Mouse (Mus musculus) kidney, embryonic 16.5 days (tissue): Measurements from ENCODE around the gene Alk. TPM values are rescaled to one million over a fixed set of nuclear protein-coding genes. Genes with fewer than 3 reads are reported as not detected.

Experiments used
- ATAC-seq: fragments of 200-750 bp; cut with Nextera tagmentation; 2 replicates; pipeline ENCODE4 v1.8.0; 2017; ENCODE audit warnings: moderate TSS enrichment; ENCODE audit not compliant: low FRiP score, low TSS enrichment
- H3K27ac ChIP-seq: fragments of 300-500 bp; sonication (generic); 2 replicates; pipeline ENCODE4 v1.5.1; 2014; ENCODE audit warnings: low read length
- H3K27me3 ChIP-seq: fragments of 300-500 bp; sonication (generic); 2 replicates; pipeline ENCODE4 v1.6.1; 2014; ENCODE audit warnings: low read length, control low read depth, mixed read lengths; ENCODE audit not compliant: insufficient read depth
- H3K36me3 ChIP-seq: fragments of 300-500 bp; sonication (generic); 2 replicates; pipeline ENCODE4 v1.6.1; 2014; ENCODE audit warnings: low read length, control low read depth, mixed read lengths; ENCODE audit not compliant: insufficient read depth
- H3K4me1 ChIP-seq: fragments of 300-500 bp; sonication (generic); 2 replicates; pipeline ENCODE4 v1.6.1; 2014; ENCODE audit warnings: low read length, control low read depth, mixed read lengths; ENCODE audit not compliant: insufficient read depth
- H3K4me2 ChIP-seq: fragments of 300-500 bp; sonication (generic); replicated peaks from 2 replicates; pipeline ENCODE4 v1.6.1; 2014; ENCODE audit warnings: low read depth, low read length
- H3K4me3 ChIP-seq: fragments of 300-500 bp; sonication (generic); 2 replicates; pipeline ENCODE4 v1.5.1; 2014; ENCODE audit warnings: mild to moderate bottlenecking, low read length
- H3K9ac ChIP-seq: fragments of 300-500 bp; sonication (generic); replicated peaks from 2 replicates; pipeline ENCODE4 v1.6.1; 2014; ENCODE audit warnings: low read length
- H3K9me3 ChIP-seq: fragments of 300-500 bp; sonication (generic); 2 replicates; pipeline ENCODE4 v1.6.1; 2016; ENCODE audit warnings: low read length, control low read depth
- WGBS: fragments of 180-500 bp; shearing (Covaris S2); extraction: QIAGEN DNeasy Blood & Tissue Kit; methylation state at CpG from one replicate; pipeline ENCODE4 v1.1.7; 2014; 5-methylcytosine and 5-hydroxymethylcytosine counted together
- polyA plus RNA-seq: library from polyadenylated mRNA; unstranded; fragments of >200 nt; fragmentation: Nextera tagmentation; extraction: Ambion mirVana; gene quantifications from 2 replicates; pipeline ENCODE4 v1.2.1, GENCODE M21; 2015

Alk gene
- polyA plus RNA-seq, 1 experiment from 2014 or later, result 0.19 TPM

- Histone ChIP-seq H3K4me3 (no peak overlapping the region), H3K27ac (no peak overlapping the region), H3K4me1 (peaks cover 6% of the 10 kb centered on the region), H3K27me3 (no peaks in the 10 kb centered on the region), H3K36me3 (no peaks in the 10 kb centered on the region), H3K9me3 (no peaks in the 10 kb centered on the region), H3K4me2 (0 out of 2 replicates have a peak overlapping the region, but pooled peaks have one; percentile 8), H3K9ac (no peak overlapping the region)
- peak; percentile 73; the same call in 1 of the 2 replicates for ATAC-seq
- 21% methylated on average over 12 of the region's 12 CpGs for WGBS
These were observed 528.0 kb downstream of the Alk start for GRCm38 (mm10) chr17:72076306-72076921.

DNA sequence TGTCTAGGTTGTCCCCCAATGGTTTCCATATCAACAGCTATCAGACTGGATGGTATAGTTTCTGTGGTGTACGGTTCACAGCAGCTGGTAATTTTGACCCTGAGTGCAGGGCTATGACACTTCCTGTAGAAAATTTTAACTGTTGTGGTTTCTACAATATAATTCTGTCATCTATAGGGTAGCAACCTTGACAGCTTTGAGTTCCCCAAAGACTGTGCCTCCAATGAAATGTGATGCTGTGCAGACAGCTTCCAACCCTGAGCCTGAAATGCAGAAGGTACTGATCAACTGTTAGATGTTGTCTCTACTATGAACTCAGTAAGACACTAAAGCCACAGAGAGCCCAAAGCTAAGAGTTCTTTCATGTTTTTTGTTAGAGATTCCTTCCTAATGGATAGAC, 532.6 kb downstream of the Alk start:
- H3K4me1 ChIP-seq, result peaks cover 12% of the 10 kb centered on the region
- H3K9me3 ChIP-seq, result no peaks in the 10 kb centered on the region
- no peaks in the 10 kb centered on the region for H3K27me3 ChIP-seq
- H3K36me3 ChIP-seq, result no peaks in the 10 kb centered on the region
- H3K27ac ChIP-seq, result no peak overlapping the region
- H3K4me2 ChIP-seq, result no peak overlapping the region
- H3K4me3 ChIP-seq, result no peak overlapping the region
- WGBS, result 45% methylated on average over 1 of the region's 1 CpGs
- H3K9ac ChIP-seq, result no peak overlapping the region
- no peak for ATAC-seq

DNA sequence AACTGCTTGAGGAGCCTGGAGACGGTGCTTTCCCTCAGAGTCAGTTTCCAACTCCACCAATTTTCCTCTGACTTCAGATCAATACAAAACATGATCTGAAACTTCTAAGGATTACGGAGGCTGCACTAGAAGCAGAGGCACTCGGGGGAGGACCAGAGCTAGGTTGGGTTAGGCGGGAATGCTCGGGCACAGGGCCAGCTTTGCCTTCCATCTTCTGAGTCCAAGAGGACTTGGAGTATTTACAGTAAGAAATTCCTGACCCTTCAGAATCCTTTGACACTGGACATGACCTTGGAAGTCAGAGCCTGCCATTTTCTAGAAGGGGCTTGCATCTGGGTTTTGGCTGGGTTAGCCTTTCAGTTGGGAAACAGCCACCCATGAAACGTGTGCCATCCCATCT, 536.3 kb downstream of the Alk start:
- Histone ChIP-seq H3K4me2 (no peak overlapping the region), H3K4me1 (peaks cover 6% of the 10 kb centered on the region; the same call in 1 of the 2 replicates), H3K9me3 (no peaks in the 10 kb centered on the region), H3K27ac (no peak overlapping the region), H3K4me3 (no peak overlapping the region), H3K27me3 (no peaks in the 10 kb centered on the region), H3K36me3 (no peaks in the 10 kb centered on the region), H3K9ac (no peak overlapping the region)
- ATAC-seq, result no peak
- 65% methylated on average over 6 of the region's 6 CpGs for WGBS

DNA sequence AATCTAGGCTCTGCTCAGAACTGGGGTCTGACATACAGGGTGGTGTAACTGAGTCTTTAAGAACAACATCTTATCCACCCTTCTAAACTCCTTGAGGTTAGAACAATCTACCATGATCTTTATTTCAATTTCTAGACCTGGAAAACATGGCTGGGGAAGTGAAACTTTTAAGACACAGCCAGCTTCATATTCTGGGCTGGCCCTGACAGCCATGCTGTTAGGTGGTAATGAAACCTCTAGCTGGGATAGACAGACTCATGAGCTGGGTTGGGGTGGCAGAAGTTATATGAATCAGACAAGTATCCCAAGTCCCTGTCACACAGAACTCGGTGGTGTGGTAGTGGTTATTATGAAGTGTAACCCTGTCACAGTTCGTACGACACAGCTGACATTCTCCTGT, 541.4 kb downstream of the Alk start:
- Histone ChIP-seq H3K4me2 (no peak overlapping the region), H3K27ac (no peak overlapping the region), H3K4me3 (no peak overlapping the region), H3K9me3 (no peaks in the 10 kb centered on the region), H3K9ac (no peak overlapping the region), H3K4me1 (peaks cover 2% of the 10 kb centered on the region; the same call in 1 of the 2 replicates), H3K36me3 (no peaks in the 10 kb centered on the region), H3K27me3 (no peaks in the 10 kb centered on the region)
- 93% methylated on average over 3 of the region's 3 CpGs for WGBS
- ATAC-seq, result no peak

DNA sequence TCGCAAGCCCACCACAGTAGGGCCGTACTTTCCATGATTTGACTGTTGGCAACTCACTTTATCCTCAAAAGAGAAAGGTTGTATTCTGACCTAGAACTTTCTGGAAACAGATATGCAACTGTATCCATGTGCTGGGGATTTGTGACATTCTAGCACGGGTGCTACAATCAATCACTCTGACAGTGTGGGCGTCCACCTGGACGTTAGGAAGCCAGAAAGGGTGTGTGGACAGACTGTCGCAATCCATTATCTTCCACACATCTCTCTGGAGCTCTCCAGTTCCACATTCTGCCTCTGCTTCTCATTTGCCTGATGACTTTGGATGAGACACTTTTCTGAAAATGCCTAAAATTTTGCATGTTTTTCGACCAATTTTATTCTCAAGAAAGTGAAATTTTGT, 545.1 kb downstream of the Alk start:
- H3K36me3 ChIP-seq, result no peaks in the 10 kb centered on the region
- no peaks in the 10 kb centered on the region for H3K4me1 ChIP-seq
- H3K9me3 ChIP-seq, result no peaks in the 10 kb centered on the region
- no peak overlapping the region for H3K9ac ChIP-seq
- H3K4me2 ChIP-seq, result no peak overlapping the region
- ATAC-seq, result no peak
- H3K27me3 ChIP-seq, result no peaks in the 10 kb centered on the region
- H3K4me3 ChIP-seq, result no peak overlapping the region
- no peak overlapping the region for H3K27ac ChIP-seq
- WGBS, result 52% methylated on average over 7 of the region's 7 CpGs

- ATAC-seq, result no peak
- Histone ChIP-seq H3K4me2 (no peak overlapping the region), H3K27me3 (no peaks in the 10 kb centered on the region), H3K9me3 (no peaks in the 10 kb centered on the region), H3K36me3 (no peaks in the 10 kb centered on the region), H3K4me3 (no peak overlapping the region), H3K4me1 (peaks cover 8% of the 10 kb centered on the region; the same call in 1 of the 2 replicates), H3K27ac (no peak overlapping the region), H3K9ac (no peak overlapping the region)
- WGBS, result 80% methylated on average over 2 of the region's 2 CpGs
These were observed 558.8 kb downstream of the Alk start for GRCm38 (mm10) chr17:72045671-72046070.

DNA sequence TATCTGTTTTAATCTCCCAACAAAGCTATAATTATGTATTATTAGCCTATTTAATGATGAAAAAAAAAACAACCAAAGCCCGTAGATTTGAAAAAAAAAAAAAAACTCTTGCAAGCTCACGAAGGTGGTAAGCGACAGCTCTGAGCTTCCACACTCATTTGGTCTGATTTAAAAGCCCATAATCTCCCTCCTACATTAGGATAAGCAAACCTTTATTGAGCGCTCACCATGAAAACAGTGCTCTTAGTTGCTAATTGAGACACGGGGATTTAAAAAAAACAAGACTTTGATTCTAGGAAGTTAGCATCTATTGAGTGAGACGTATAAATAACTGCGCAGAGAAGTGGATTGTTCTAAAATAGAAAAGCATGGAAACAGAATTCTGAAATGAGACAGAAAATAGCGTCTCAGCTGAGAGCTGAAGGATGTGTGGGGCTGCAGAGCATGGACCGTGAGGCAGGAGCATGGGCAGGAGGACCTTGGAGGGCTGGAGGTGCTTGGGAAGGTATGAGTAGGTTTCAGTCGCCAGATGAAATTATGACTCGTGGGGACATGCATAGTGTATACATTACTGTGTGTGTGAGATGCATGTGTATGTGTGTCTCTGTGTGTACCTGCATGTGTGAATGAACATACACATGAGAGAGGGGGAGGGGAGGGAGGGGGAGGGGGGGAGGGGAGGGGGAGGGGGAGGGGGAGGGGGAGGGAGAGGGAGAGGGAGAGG, 560.6 kb downstream of the Alk start:
- no peak overlapping the region for H3K9ac ChIP-seq
- H3K9me3 ChIP-seq, result no peaks in the 10 kb centered on the region
- peaks cover 8% of the 10 kb centered on the region; the same call in 1 of the 2 replicates for H3K4me1 ChIP-seq
- H3K4me3 ChIP-seq, result no peak overlapping the region
- no peak overlapping the region for H3K4me2 ChIP-seq
- no peak for ATAC-seq
- WGBS, result 72% methylated on average over 11 of the region's 11 CpGs
- no peaks in the 10 kb centered on the region for H3K36me3 ChIP-seq
- no peak overlapping the region for H3K27ac ChIP-seq
- H3K27me3 ChIP-seq, result no peaks in the 10 kb centered on the region

DNA sequence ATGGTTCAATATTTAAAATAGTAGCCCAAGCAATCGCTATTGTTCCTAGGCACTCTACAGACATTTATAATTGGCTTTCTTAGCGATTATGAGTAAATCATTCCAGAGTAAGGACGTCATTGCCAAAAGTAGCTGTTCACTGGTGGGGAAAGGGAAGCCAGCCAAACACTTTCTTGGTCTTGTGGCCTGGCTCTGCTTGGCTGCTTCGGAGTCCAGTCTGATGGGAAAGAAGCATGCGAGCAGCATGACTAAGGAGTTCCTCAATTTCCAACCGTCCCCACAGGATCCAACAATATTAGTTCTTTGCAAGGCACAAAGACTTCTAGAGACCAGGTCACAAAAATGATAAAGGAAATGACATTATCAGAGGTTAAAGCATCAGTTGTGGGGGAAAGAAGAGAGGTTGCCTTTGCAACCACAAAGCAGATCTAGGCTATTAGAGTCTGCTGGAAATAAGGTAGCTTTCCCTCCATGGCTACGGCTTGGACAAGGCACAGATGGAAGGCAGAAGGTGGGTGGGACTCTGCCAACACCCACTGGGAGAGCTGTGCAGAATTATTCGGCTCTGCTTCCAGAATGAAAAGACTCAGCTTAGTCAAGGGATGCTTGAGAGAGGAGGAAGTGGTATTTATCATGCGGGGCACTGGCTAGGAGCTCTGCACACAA, 561.3 kb downstream of the Alk start:
- no peak overlapping the region for H3K4me3 ChIP-seq
- no peaks in the 10 kb centered on the region for H3K27me3 ChIP-seq
- no peak overlapping the region for H3K9ac ChIP-seq
- H3K9me3 ChIP-seq, result no peaks in the 10 kb centered on the region
- no peaks in the 10 kb centered on the region for H3K36me3 ChIP-seq
- no peak overlapping the region for H3K4me2 ChIP-seq
- peaks cover 8% of the 10 kb centered on the region; the same call in 1 of the 2 replicates for H3K4me1 ChIP-seq
- 52% methylated on average over 9 of the region's 9 CpGs for WGBS
- ATAC-seq, result peak; percentile 71; the same call in 1 of the 2 replicates
- no peak overlapping the region for H3K27ac ChIP-seq

- Histone ChIP-seq H3K4me1 (peaks cover 8% of the 10 kb centered on the region; the same call in 1 of the 2 replicates), H3K4me3 (no peak overlapping the region), H3K9me3 (no peaks in the 10 kb centered on the region), H3K27ac (no peak overlapping the region), H3K27me3 (no peaks in the 10 kb centered on the region), H3K4me2 (no peak overlapping the region), H3K9ac (no peak overlapping the region), H3K36me3 (no peaks in the 10 kb centered on the region)
- ATAC-seq, result no peak
- WGBS, result 50% methylated on average over 7 of the region's 7 CpGs
These were observed 565.1 kb downstream of the Alk start for GRCm38 (mm10) chr17:72039176-72039948.
